Mouse (Mus musculus) spleen, adult 18-20 months (tissue): Measurements from ENCODE around the gene Hipk1.
A peak's percentile ranks its signal among the peaks of the same experiment; 100 is the strongest.
"Not testable (repeated sequence)": the region's sequence is repeated elsewhere in the genome, so short reads cannot be mapped to it uniquely, and the experiment has no call there.

Experiments
- DNase-seq, 2 experiments: peaks; one replicate each; pipeline ENCODE4 v3.0.0; 2022; ENCODE audit warnings: mixed read lengths in 2 of 2

The Hipk1 gene

GRCm38 (mm10) chr3:103791230-103792110 is at the start of gene Hipk1:
TSS of gene Hipk1 (minus strand) at chr3:103791563.
- DNase-seq = peak; percentile 91 to 92

- DNase-seq = not testable (repeated sequence)
Observed at GRCm38 (mm10) chr3:103840946-103841345, 49.6 kb upstream of the Hipk1 start.

GRCm38 (mm10) chr3:103840195-103840594 is 48.8 kb upstream of the Hipk1 start:
- not testable (repeated sequence) for DNase-seq

- DNase-seq = no peak
Observed at GRCm38 (mm10) chr3:103839711-103840110, 48.3 kb upstream of the Hipk1 start.

GRCm38 (mm10) chr3:103836453-103836852 is 45.1 kb upstream of the Hipk1 start:
- no peak for DNase-seq

GRCm38 (mm10) chr3:103835951-103836310 is 44.6 kb upstream of the Hipk1 start:
- DNase-seq = no peak

GRCm38 (mm10) chr3:103835272-103835950 is 44.0 kb upstream of the Hipk1 start:
- DNase-seq = no peak

GRCm38 (mm10) chr3:103834001-103834400 is 42.6 kb upstream of the Hipk1 start:
- DNase-seq = no peak

GRCm38 (mm10) chr3:103832426-103832825 is 41.1 kb upstream of the Hipk1 start, which contains the start of gene Bcl2l15:
TSS of gene Bcl2l15 (plus strand) at chr3:103832601.
- DNase-seq = no peak

- no peak for DNase-seq
Observed at GRCm38 (mm10) chr3:103831146-103831545, 39.8 kb upstream of the Hipk1 start.

GRCm38 (mm10) chr3:103830681-103831080 is 39.3 kb upstream of the Hipk1 start:
- not testable (repeated sequence) for DNase-seq

- DNase-seq = no peak
Observed at GRCm38 (mm10) chr3:103829036-103829435, 37.7 kb upstream of the Hipk1 start.

GRCm38 (mm10) chr3:103827548-103827947 is 36.2 kb upstream of the Hipk1 start:
- no peak for DNase-seq

GRCm38 (mm10) chr3:103810967-103811366 is 19.6 kb upstream of the Hipk1 start:
- no peak for DNase-seq

- no peak for DNase-seq
Observed at GRCm38 (mm10) chr3:103809799-103810150, 18.4 kb upstream of the Hipk1 start.

- DNase-seq = peak; percentile 86 to 88
Observed at GRCm38 (mm10) chr3:103808891-103809798, 17.8 kb upstream of the Hipk1 start, which contains the start of the genes Dclre1b, Ap4b1 and Gm43064. TSS of gene Dclre1b (minus strand) at chr3:103809444. TSS of gene Ap4b1 (plus strand) at chr3:103809520. TSS of gene Gm43064 (plus strand) at chr3:103809573.

GRCm38 (mm10) chr3:103805671-103806070 is 14.3 kb upstream of the Hipk1 start:
- no peak for DNase-seq

- peak in 1 of 2 experiments; percentile 25 for DNase-seq
Observed at GRCm38 (mm10) chr3:103802861-103803260, 11.5 kb upstream of the Hipk1 start.

- peak; percentile 39 to 49 for DNase-seq
Observed at GRCm38 (mm10) chr3:103801631-103802531, 10.5 kb upstream of the Hipk1 start.

GRCm38 (mm10) chr3:103799507-103799906 is 8.1 kb upstream of the Hipk1 start:
- no peak for DNase-seq

- no peak for DNase-seq
Observed at GRCm38 (mm10) chr3:103796389-103796788, 5.0 kb upstream of the Hipk1 start.

- no peak for DNase-seq
Observed at GRCm38 (mm10) chr3:103792566-103792965, 1.2 kb upstream of the Hipk1 start.
